Mouse (Mus musculus): ENCODE results near the gene Acmsd.

DNA sequence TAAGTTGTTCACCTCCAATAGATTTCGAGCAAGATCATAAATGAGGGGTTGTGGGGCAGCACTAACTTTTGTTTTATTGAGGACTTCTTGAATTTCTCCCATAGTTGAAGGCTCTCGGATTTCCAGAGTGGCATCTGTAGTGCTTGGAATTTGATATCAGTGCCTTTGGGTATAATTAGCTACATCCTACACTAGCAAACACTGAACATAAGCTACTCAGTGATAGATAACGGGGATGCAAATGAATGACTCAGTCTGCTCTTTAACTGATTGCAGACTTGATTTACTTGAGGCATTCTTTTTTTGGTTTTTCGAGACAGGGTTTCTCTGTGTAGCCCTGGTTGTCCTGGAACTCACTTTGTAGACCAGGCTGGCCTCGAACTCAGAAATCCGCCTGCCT lies 59.7 kb downstream of the Acmsd start:
- TF ChIP-seq CTCF (IDR thresholded peaks at IDR 0.05; ENCODE audit: insufficient read depth, low read depth, low read length), result no peak
- no peak for TF ChIP-seq POLR2A (IDR thresholded peaks at IDR 0.05; ENCODE audit: insufficient read depth, low read depth, low read length)
